8 mouse cellular contexts compared by ENCODE assay signal in genomic region chr19:7415916-7416833, GRCm38 (mm10). TPM values are rescaled to one million over a fixed set of nuclear protein-coding genes. Genes with fewer than 3 reads are reported as not detected.
DNase-seq lines count a peak whose midpoint lies in the region; ATAC-seq and TF ChIP-seq lines count a peak whose summit lies in the region.

No protein-coding gene starts in this region.

- H3K36me3 ChIP-seq in heart, postnatal 0 days (replicated peaks; ENCODE audit: control insufficient read depth, insufficient read depth, low read length) = peaks cover 9% of the 10 kb centered on the region
- H3K36me3 ChIP-seq in limb, embryonic 15.5 days = peaks cover 10% of the 10 kb centered on the region

- TF ChIP-seq POLR2A in bone marrow macrophage, adult 2 months (IDR thresholded peaks at IDR 0.05; ENCODE audit: borderline replicate concordance, low read depth, low read length) = no peak

- no peaks in the 10 kb centered on the region for H3K4me1 ChIP-seq in bone marrow macrophage, adult 2 months (ENCODE audit: control insufficient read depth, insufficient read depth, low read length)
- peaks cover 30% of the 10 kb centered on the region for H3K4me1 ChIP-seq in heart, postnatal 0 days (ENCODE audit: control insufficient read depth, insufficient read depth)
- peaks cover 37% of the 10 kb centered on the region for H3K4me1 ChIP-seq in limb, embryonic 15.5 days

- peak; percentile 22 for DNase-seq in embryo, embryonic 11 days
- no peak for DNase-seq in embryo, embryonic 10 days (ENCODE audit: low spot score)
- DNase-seq in heart, postnatal 0 days (ENCODE audit: low spot score) = peak; percentile 60
- DNase-seq in urinary bladder, adult 18-20 months (ENCODE audit: low spot score in 2 of 2) = no peak
- no peak for DNase-seq in adrenal gland, adult 2 months

- no peak for TF ChIP-seq CTCF in bone marrow macrophage, adult 2 months (IDR thresholded peaks at IDR 0.05; ENCODE audit: low read depth, low read length)
- TF ChIP-seq CTCF in heart, postnatal 0 days (IDR thresholded peaks at IDR 0.05; ENCODE audit: low read depth) = no peak

- peak overlapping the region; percentile 89 for H3K9ac ChIP-seq in heart, postnatal 0 days (replicated peaks; ENCODE audit: low read depth, low read length)
- H3K9ac ChIP-seq in limb, embryonic 15.5 days = peak overlapping the region; percentile 98

- no peak overlapping the region for H3K27ac ChIP-seq in bone marrow macrophage, adult 2 months (ENCODE audit: insufficient read depth, low read depth, low read length)
- H3K27ac ChIP-seq in heart, postnatal 0 days (ENCODE audit: low read depth) = peak overlapping the region; percentile 89
- H3K27ac ChIP-seq in limb, embryonic 15.5 days = peak overlapping the region; percentile 95

- H3K9me3 ChIP-seq in heart, postnatal 0 days (replicated peaks; ENCODE audit: control insufficient read depth, low read length) = no peaks in the 10 kb centered on the region
- H3K9me3 ChIP-seq in limb, embryonic 15.5 days = no peaks in the 10 kb centered on the region

- H3K4me3 ChIP-seq in bone marrow macrophage, adult 2 months (ENCODE audit: insufficient read depth, low read length) = peak overlapping the region; percentile 66
- peak overlapping the region; percentile 81 for H3K4me3 ChIP-seq in heart, postnatal 0 days (ENCODE audit: low read depth, low read length)
- peak overlapping the region; percentile 86 for H3K4me3 ChIP-seq in limb, embryonic 15.5 days

- no peaks in the 10 kb centered on the region for H3K27me3 ChIP-seq in heart, postnatal 0 days (ENCODE audit: control insufficient read depth, insufficient read depth, low read length)
- H3K27me3 ChIP-seq in limb, embryonic 15.5 days = no peaks in the 10 kb centered on the region

- no peak; the same call in 1 of the 2 replicates for TF ChIP-seq EP300 in heart, postnatal 0 days (IDR thresholded peaks at IDR 0.05; ENCODE audit: low read depth)

- 24% methylated on average over 22 of the region's 22 CpGs for WGBS in heart, postnatal 0 days
- 27% methylated on average over 22 of the region's 22 CpGs for WGBS in limb, embryonic 15.5 days

- no peak for ATAC-seq in heart, postnatal 0 days (ENCODE audit: insufficient read depth, low read depth)
- ATAC-seq in limb, embryonic 15.5 days (ENCODE audit: insufficient number of reproducible peaks, low FRiP score, low TSS enrichment, low read depth) = no peak
- no peak for ATAC-seq in megakaryocyte progenitor cell, adult 5-6 weeks (replicated peaks; ENCODE audit: poor library complexity)

- H3K4me2 ChIP-seq in heart, postnatal 0 days (ENCODE audit: low read depth, low read length) = peak overlapping the region; percentile 91
- H3K4me2 ChIP-seq in limb, embryonic 15.5 days = peak overlapping the region; percentile 75

RNA-seq across cellular contexts. Expression of gene 2700081O15Rik, which starts 1.2 kb away (rescaled TPM):
- 1.6 and 1.7 TPM in 2 replicates for polyA plus RNA-seq in bone marrow macrophage, adult 2 months (2012; ENCODE audit: insufficient read depth, insufficient read length, missing spikeins)
- 29.6 and 44.0 TPM in 2 replicates for total RNA-seq in heart, postnatal 0 days (2014; rRNA removed; ENCODE audit: low replicate concordance)
- polyA plus RNA-seq in heart, postnatal 0 days (2015; fragmentation: Nextera tagmentation; extraction: Ambion mirVana) = 2.1 and 2.3 TPM in 2 replicates
- 6.4 and 7.8 TPM in 2 replicates for polyA plus RNA-seq in limb, embryonic 15.5 days (2015; fragmentation: Nextera tagmentation; extraction: Ambion mirVana)
- total RNA-seq in adrenal gland, adult 2 months (2021) = 10 to 100 TPM; 18.4 to 26.0 TPM
- 46.5 and 52.4 TPM in 2 replicates for polyA plus RNA-seq in adrenal gland, adult 2 months (2012; rRNA removed)
- total RNA-seq in megakaryocyte progenitor cell, adult 5-6 weeks (2015) = 1.5 and 2.3 TPM in 2 replicates
- total RNA-seq in megakaryocyte progenitor cell, adult 5-6 weeks (2017) = 1.4 and 3.2 TPM in 2 replicates

RNA-seq across cellular contexts. Expression of gene Spindoc, which starts 33.4 kb away (rescaled TPM):
- 19.0 and 19.7 TPM in 2 replicates for polyA plus RNA-seq in bone marrow macrophage, adult 2 months (2012; ENCODE audit: insufficient read depth, insufficient read length, missing spikeins)
- 22.0 and 38.7 TPM in 2 replicates for total RNA-seq in heart, postnatal 0 days (2014; rRNA removed; ENCODE audit: low replicate concordance)
- polyA plus RNA-seq in heart, postnatal 0 days (2015; fragmentation: Nextera tagmentation; extraction: Ambion mirVana) = 11.7 and 13.7 TPM in 2 replicates
- polyA plus RNA-seq in limb, embryonic 15.5 days (2015; fragmentation: Nextera tagmentation; extraction: Ambion mirVana) = 24.8 and 26.0 TPM in 2 replicates
- 10 to 100 TPM; 17.5 to 25.5 TPM for total RNA-seq in adrenal gland, adult 2 months (2021)
- polyA plus RNA-seq in adrenal gland, adult 2 months (2012; rRNA removed) = 18.3 and 18.8 TPM in 2 replicates
- total RNA-seq in megakaryocyte progenitor cell, adult 5-6 weeks (2015) = 7.6 and 8.1 TPM in 2 replicates
- 2.6 and 3.6 TPM in 2 replicates for total RNA-seq in megakaryocyte progenitor cell, adult 5-6 weeks (2017)

Comparison
In these comparisons a context has a peak if more than half of its experiments do, and no peak if none do; other contexts are left out.
1. DNase-seq: peak in embryo, embryonic 11 days (single experiment) and heart, postnatal 0 days (single experiment); none in embryo, embryonic 10 days (single experiment), urinary bladder, adult 18-20 months (0 of 2) and adrenal gland, adult 2 months (single experiment).
2. Peak in every context shown above with its lines, with median percentiles within 50 percentile points of each other: H3K4me3 ChIP-seq.